Mouse (Mus musculus) cortical plate, adult 2 months (tissue): ENCODE measurements around the gene Tmed8.

Experiments
- CTCF ChIP-seq: fragments of 200-500 bp; IDR thresholded peaks from 2 replicates; pipeline ENCODE4 v1.5.1; 2011; ENCODE audit warnings: mild to moderate bottlenecking, control low read depth, low read length; ENCODE audit not compliant: insufficient read depth; ENCODE audit errors: extremely low read depth
- POLR2A ChIP-seq: fragments of 200-500 bp; IDR thresholded peaks from 2 replicates; pipeline ENCODE4 v1.6.1; 2011; ENCODE audit warnings: mild to moderate bottlenecking, low read length, control low read depth; ENCODE audit not compliant: insufficient read depth; ENCODE audit errors: extremely low read depth

- no peak for TF ChIP-seq POLR2A
- TF ChIP-seq CTCF: no peak
Measured at GRCm38 (mm10) chr12:87201694-87202093, 1.4 kb upstream of the Tmed8 start.
